Mouse (Mus musculus): ENCODE measurements around the gene Cma1. TPM values are rescaled to one million over a fixed set of nuclear protein-coding genes. Genes with fewer than 3 reads are reported as not detected.

Gene Cma1
- total and polyA plus RNA-seq, 2 experiments from 2014 or later, result 0.21 to 1.3 TPM

GRCm38 (mm10) chr14:55913406-55913805 is 31.1 kb downstream of the Cma1 start:
- no peaks in the 10 kb centered on the region for H3K36me3 ChIP-seq (ENCODE audit: insufficient read depth, low read length)
- TF ChIP-seq CTCF (IDR thresholded peaks at IDR 0.05; ENCODE audit: low read depth), result no peak
- H3K4me1 ChIP-seq (ENCODE audit: insufficient read depth, low read length), result no peaks in the 10 kb centered on the region
- WGBS, result 52% methylated on average over 4 of the region's 4 CpGs
- no peak overlapping the region for H3K4me2 ChIP-seq (ENCODE audit: low read depth, low read length)
- ATAC-seq, result no peak
- no peaks in the 10 kb centered on the region for H3K9me3 ChIP-seq (ENCODE audit: low read length)
- H3K27me3 ChIP-seq (ENCODE audit: insufficient read depth, low read length), result no peaks in the 10 kb centered on the region
- H3K27ac ChIP-seq, result no peak overlapping the region
- no peak overlapping the region for H3K9ac ChIP-seq (replicated peaks; ENCODE audit: low read length)
- DNase-seq (ENCODE audit: low spot score), result no peak
- H3K4me3 ChIP-seq (ENCODE audit: low read length), result no peak overlapping the region

- TF ChIP-seq CTCF (IDR thresholded peaks at IDR 0.05; ENCODE audit: low read depth), result peak; percentile 58
- ATAC-seq, result no peak
- H3K36me3 ChIP-seq (ENCODE audit: insufficient read depth, low read length), result no peaks in the 10 kb centered on the region
- H3K27ac ChIP-seq, result no peak overlapping the region
- DNase-seq (ENCODE audit: low spot score), result no peak
- H3K4me3 ChIP-seq (ENCODE audit: low read length), result no peak overlapping the region
- H3K27me3 ChIP-seq (ENCODE audit: insufficient read depth, low read length), result no peaks in the 10 kb centered on the region
- H3K9ac ChIP-seq (replicated peaks; ENCODE audit: low read length), result no peak overlapping the region
- no peak overlapping the region for H3K4me2 ChIP-seq (ENCODE audit: low read depth, low read length)
- peaks cover 5% of the 10 kb centered on the region; the same call in 1 of the 2 replicates for H3K4me1 ChIP-seq (ENCODE audit: insufficient read depth, low read length)
- H3K9me3 ChIP-seq (ENCODE audit: low read length), result no peaks in the 10 kb centered on the region
- 31% methylated on average over 1 of the region's 1 CpGs for WGBS
Observed at GRCm38 (mm10) chr14:55905518-55905917, 39.0 kb downstream of the Cma1 start.

- Histone ChIP-seq H3K4me2 (ENCODE audit: low read depth, low read length) (peak overlapping the region; percentile 90), H3K4me1 (ENCODE audit: insufficient read depth, low read length) (peaks cover 11% of the 10 kb centered on the region), H3K27me3 (ENCODE audit: insufficient read depth, low read length) (no peaks in the 10 kb centered on the region), H3K27ac (peak overlapping the region; percentile 84), H3K9ac (replicated peaks; ENCODE audit: low read length) (peak overlapping the region; percentile 76), H3K36me3 (ENCODE audit: insufficient read depth, low read length) (peaks cover 21% of the 10 kb centered on the region; the same call in 1 of the 2 replicates), H3K9me3 (ENCODE audit: low read length) (no peaks in the 10 kb centered on the region), H3K4me3 (ENCODE audit: low read length) (peak overlapping the region; percentile 52)
- WGBS, result 8% methylated on average over 12 of the region's 12 CpGs
- ATAC-seq (no peak), DNase-seq (ENCODE audit: low spot score) (no peak)
- TF ChIP-seq CTCF (IDR thresholded peaks at IDR 0.05; ENCODE audit: low read depth), result no peak
Observed at GRCm38 (mm10) chr14:55900414-55900755, 44.1 kb downstream of the Cma1 start.

- Histone ChIP-seq H3K27me3 (ENCODE audit: insufficient read depth, low read length) (no peaks in the 10 kb centered on the region), H3K4me1 (ENCODE audit: insufficient read depth, low read length) (peaks cover 11% of the 10 kb centered on the region), H3K36me3 (ENCODE audit: insufficient read depth, low read length) (peaks cover 26% of the 10 kb centered on the region), H3K9me3 (ENCODE audit: low read length) (no peaks in the 10 kb centered on the region), H3K4me3 (ENCODE audit: low read length) (peak within 1 kb of the TSS; percentile 52), H3K27ac (peak within 1 kb of the TSS; percentile 84), H3K9ac (replicated peaks; ENCODE audit: low read length) (peak within 1 kb of the TSS; percentile 76), H3K4me2 (ENCODE audit: low read depth, low read length) (peak within 1 kb of the TSS; percentile 90)
- 2% methylated on average over 39 of the region's 39 CpGs for WGBS
- TF ChIP-seq CTCF (IDR thresholded peaks at IDR 0.05; ENCODE audit: low read depth), result no peak
- ATAC-seq, result peak; percentile 96
- peak; percentile 96 for DNase-seq (ENCODE audit: low spot score)
Observed at GRCm38 (mm10) chr14:55899701-55900413, 44.6 kb downstream of the Cma1 start, which contains the start of gene Sdr39u1. Gene Sdr39u1, minus strand, starts transcription at chr14:55900293.

- no peak overlapping the region for H3K4me3 ChIP-seq (ENCODE audit: low read length)
- H3K9me3 ChIP-seq (ENCODE audit: low read length), result no peaks in the 10 kb centered on the region
- peaks cover 35% of the 10 kb centered on the region for H3K36me3 ChIP-seq (ENCODE audit: insufficient read depth, low read length)
- peaks cover 11% of the 10 kb centered on the region for H3K4me1 ChIP-seq (ENCODE audit: insufficient read depth, low read length)
- no peak for TF ChIP-seq CTCF (IDR thresholded peaks at IDR 0.05; ENCODE audit: low read depth)
- 92% methylated on average over 7 of the region's 7 CpGs for WGBS
- no peak for ATAC-seq
- H3K4me2 ChIP-seq (ENCODE audit: low read depth, low read length), result peak overlapping the region; percentile 90
- no peak for DNase-seq (ENCODE audit: low spot score)
- no peak overlapping the region for H3K27ac ChIP-seq
- H3K9ac ChIP-seq (replicated peaks; ENCODE audit: low read length), result peak overlapping the region; percentile 76; the same call in 1 of the 2 replicates
- H3K27me3 ChIP-seq (ENCODE audit: insufficient read depth, low read length), result no peaks in the 10 kb centered on the region
Observed at GRCm38 (mm10) chr14:55898947-55899346, 45.5 kb downstream of the Cma1 start.

- Histone ChIP-seq H3K27ac (no peak overlapping the region), H3K4me1 (ENCODE audit: insufficient read depth, low read length) (peaks cover 11% of the 10 kb centered on the region), H3K9me3 (ENCODE audit: low read length) (no peaks in the 10 kb centered on the region), H3K36me3 (ENCODE audit: insufficient read depth, low read length) (peaks cover 42% of the 10 kb centered on the region), H3K4me2 (ENCODE audit: low read depth, low read length) (no peak overlapping the region), H3K9ac (replicated peaks; ENCODE audit: low read length) (no peak overlapping the region), H3K27me3 (ENCODE audit: insufficient read depth, low read length) (no peaks in the 10 kb centered on the region), H3K4me3 (ENCODE audit: low read length) (no peak overlapping the region)
- ATAC-seq, result no peak
- 96% methylated on average over 12 of the region's 12 CpGs for WGBS
- DNase-seq (ENCODE audit: low spot score), result no peak
- TF ChIP-seq CTCF (IDR thresholded peaks at IDR 0.05; ENCODE audit: low read depth), result no peak
Observed at GRCm38 (mm10) chr14:55897671-55898070, 46.8 kb downstream of the Cma1 start.

Other genes starting within 250 kb of the Cma1 start
- 0.10 and 0.11 TPM in 2 replicates for gene Tgm1, start 230.7 kb downstream of the Cma1 start, total RNA-seq (2014; rRNA removed)
- gene Tgm1, start 230.7 kb downstream of the Cma1 start, polyA plus RNA-seq (2015; fragmentation: Nextera tagmentation; extraction: Ambion mirVana), result 0.06 and 0.16 TPM in 2 replicates
- gene Rabggta, start 222.4 kb downstream of the Cma1 start, total RNA-seq (2014; rRNA removed), result 78.7 and 83.8 TPM in 2 replicates
- gene Rabggta, start 222.4 kb downstream of the Cma1 start, polyA plus RNA-seq (2015; fragmentation: Nextera tagmentation; extraction: Ambion mirVana), result 50.4 and 51.9 TPM in 2 replicates
- 62.0 and 69.2 TPM in 2 replicates for gene Dhrs1, start 199.0 kb downstream of the Cma1 start, total RNA-seq (2014; rRNA removed)
- 86.0 and 88.3 TPM in 2 replicates for gene Dhrs1, start 199.0 kb downstream of the Cma1 start, polyA plus RNA-seq (2015; fragmentation: Nextera tagmentation; extraction: Ambion mirVana)
- 19.9 and 28.9 TPM in 2 replicates for gene Nop9, start 199.0 kb downstream of the Cma1 start, total RNA-seq (2014; rRNA removed)
- 23.0 and 23.5 TPM in 2 replicates for gene Nop9, start 199.0 kb downstream of the Cma1 start, polyA plus RNA-seq (2015; fragmentation: Nextera tagmentation; extraction: Ambion mirVana)
- 1.9 TPM in 1 of 2 replicates, not detected in the other for gene Cideb, start 186.2 kb downstream of the Cma1 start, total RNA-seq (2014; rRNA removed)
- gene Cideb, start 186.2 kb downstream of the Cma1 start, polyA plus RNA-seq (2015; fragmentation: Nextera tagmentation; extraction: Ambion mirVana), result 0.75 and 0.81 TPM in 2 replicates
- gene Ltb4r2, start 183.2 kb downstream of the Cma1 start, total RNA-seq (2014; rRNA removed), result 0.16 and 0.32 TPM in 2 replicates
- 0.69 and 0.78 TPM in 2 replicates for gene Ltb4r2, start 183.2 kb downstream of the Cma1 start, polyA plus RNA-seq (2015; fragmentation: Nextera tagmentation; extraction: Ambion mirVana)
- gene Ltb4r1, start 178.7 kb downstream of the Cma1 start, total RNA-seq (2014; rRNA removed), result 0.43 and 0.52 TPM in 2 replicates
- 0.64 and 0.71 TPM in 2 replicates for gene Ltb4r1, start 178.7 kb downstream of the Cma1 start, polyA plus RNA-seq (2015; fragmentation: Nextera tagmentation; extraction: Ambion mirVana)
- gene Adcy4, start 160.6 kb downstream of the Cma1 start, total RNA-seq (2014; rRNA removed), result 5.6 and 5.8 TPM in 2 replicates
- gene Adcy4, start 160.6 kb downstream of the Cma1 start, polyA plus RNA-seq (2015; fragmentation: Nextera tagmentation; extraction: Ambion mirVana), result 1.7 and 2.8 TPM in 2 replicates
- gene Ripk3, start 155.8 kb downstream of the Cma1 start, total RNA-seq (2014; rRNA removed), result 0.42 and 1.7 TPM in 2 replicates
- gene Ripk3, start 155.8 kb downstream of the Cma1 start, polyA plus RNA-seq (2015; fragmentation: Nextera tagmentation; extraction: Ambion mirVana), result 1.7 and 2.0 TPM in 2 replicates
- gene Nfatc4, start 121.5 kb downstream of the Cma1 start, total RNA-seq (2014; rRNA removed), result 13.9 and 21.9 TPM in 2 replicates
- gene Nfatc4, start 121.5 kb downstream of the Cma1 start, polyA plus RNA-seq (2015; fragmentation: Nextera tagmentation; extraction: Ambion mirVana), result 5.9 and 6.8 TPM in 2 replicates
- gene Nynrin, start 90.7 kb downstream of the Cma1 start, total RNA-seq (2014; rRNA removed), result 33.6 and 39.3 TPM in 2 replicates
- gene Nynrin, start 90.7 kb downstream of the Cma1 start, polyA plus RNA-seq (2015; fragmentation: Nextera tagmentation; extraction: Ambion mirVana), result 5.1 and 6.4 TPM in 2 replicates
- gene Cbln3, start 60.3 kb downstream of the Cma1 start, total RNA-seq (2014; rRNA removed), result 2.1 and 5.0 TPM in 2 replicates
- 0.67 and 0.68 TPM in 2 replicates for gene Cbln3, start 60.3 kb downstream of the Cma1 start, polyA plus RNA-seq (2015; fragmentation: Nextera tagmentation; extraction: Ambion mirVana)
- gene Khnyn, start 59.7 kb downstream of the Cma1 start, total RNA-seq (2014; rRNA removed), result 15.1 and 17.9 TPM in 2 replicates
- gene Khnyn, start 59.7 kb downstream of the Cma1 start, polyA plus RNA-seq (2015; fragmentation: Nextera tagmentation; extraction: Ambion mirVana), result 7.0 and 7.1 TPM in 2 replicates
- 120 and 138 TPM in 2 replicates for gene Sdr39u1, start 44.4 kb downstream of the Cma1 start, total RNA-seq (2014; rRNA removed)
- 134 and 136 TPM in 2 replicates for gene Sdr39u1, start 44.4 kb downstream of the Cma1 start, polyA plus RNA-seq (2015; fragmentation: Nextera tagmentation; extraction: Ambion mirVana)
- gene Cma2, start 6.3 kb upstream of the Cma1 start, total RNA-seq (2014; rRNA removed), result not detected in 2 replicates
- not detected in 2 replicates for gene Cma2, start 6.3 kb upstream of the Cma1 start, polyA plus RNA-seq (2015; fragmentation: Nextera tagmentation; extraction: Ambion mirVana)
- not detected in 2 replicates for gene Mcpt1, start 73.3 kb upstream of the Cma1 start, total RNA-seq (2014; rRNA removed)
- not detected in 2 replicates for gene Mcpt1, start 73.3 kb upstream of the Cma1 start, polyA plus RNA-seq (2015; fragmentation: Nextera tagmentation; extraction: Ambion mirVana)
- gene Mcpt9, start 85.8 kb upstream of the Cma1 start, total RNA-seq (2014; rRNA removed), result not detected in 2 replicates
- gene Mcpt9, start 85.8 kb upstream of the Cma1 start, polyA plus RNA-seq (2015; fragmentation: Nextera tagmentation; extraction: Ambion mirVana), result not detected in 2 replicates
- not detected in 2 replicates for gene Mcpt2, start 97.4 kb upstream of the Cma1 start, total RNA-seq (2014; rRNA removed)
- gene Mcpt2, start 97.4 kb upstream of the Cma1 start, polyA plus RNA-seq (2015; fragmentation: Nextera tagmentation; extraction: Ambion mirVana), result not detected in 2 replicates
- not detected in 2 replicates for gene Mcpt4, start 117.6 kb upstream of the Cma1 start, total RNA-seq (2014; rRNA removed)
- 0.48 TPM in 1 of 2 replicates, not detected in the other for gene Mcpt4, start 117.6 kb upstream of the Cma1 start, polyA plus RNA-seq (2015; fragmentation: Nextera tagmentation; extraction: Ambion mirVana)
- gene Mcpt8, start 140.6 kb upstream of the Cma1 start, total RNA-seq (2014; rRNA removed), result not detected in 2 replicates
- not detected in 2 replicates for gene Mcpt8, start 140.6 kb upstream of the Cma1 start, polyA plus RNA-seq (2015; fragmentation: Nextera tagmentation; extraction: Ambion mirVana)
- not detected in 2 replicates for gene Ctsg, start 157.9 kb upstream of the Cma1 start, total RNA-seq (2014; rRNA removed)
- not detected in 2 replicates for gene Ctsg, start 157.9 kb upstream of the Cma1 start, polyA plus RNA-seq (2015; fragmentation: Nextera tagmentation; extraction: Ambion mirVana)
- gene Gzme, start 175.9 kb upstream of the Cma1 start, total RNA-seq (2014; rRNA removed), result not detected in 2 replicates
- not detected in 2 replicates for gene Gzme, start 175.9 kb upstream of the Cma1 start, polyA plus RNA-seq (2015; fragmentation: Nextera tagmentation; extraction: Ambion mirVana)
- gene Gzmd, start 187.9 kb upstream of the Cma1 start, total RNA-seq (2014; rRNA removed), result not detected in 2 replicates
- gene Gzmd, start 187.9 kb upstream of the Cma1 start, polyA plus RNA-seq (2015; fragmentation: Nextera tagmentation; extraction: Ambion mirVana), result not detected in 2 replicates
- gene Gzmg, start 214.9 kb upstream of the Cma1 start, total RNA-seq (2014; rRNA removed), result not detected in 2 replicates
- gene Gzmg, start 214.9 kb upstream of the Cma1 start, polyA plus RNA-seq (2015; fragmentation: Nextera tagmentation; extraction: Ambion mirVana), result not detected in 2 replicates
- not detected in 2 replicates for gene Gzmn, start 229.9 kb upstream of the Cma1 start, total RNA-seq (2014; rRNA removed)
- not detected in 2 replicates for gene Gzmn, start 229.9 kb upstream of the Cma1 start, polyA plus RNA-seq (2015; fragmentation: Nextera tagmentation; extraction: Ambion mirVana)

Data from hindbrain, postnatal 0 days (tissue).